Mouse (Mus musculus) hindlimb bud, embryonic 11.5 days (tissue): ENCODE results near the gene Atxn7l2.

Experiments
- DNase-seq: peaks from one replicate; pipeline ENCODE4 v3.0.0-alpha.2; 2012; ENCODE audit warnings: low read depth, low spot score; ENCODE audit errors: extremely low spot score

Atxn7l2 gene

DNA sequence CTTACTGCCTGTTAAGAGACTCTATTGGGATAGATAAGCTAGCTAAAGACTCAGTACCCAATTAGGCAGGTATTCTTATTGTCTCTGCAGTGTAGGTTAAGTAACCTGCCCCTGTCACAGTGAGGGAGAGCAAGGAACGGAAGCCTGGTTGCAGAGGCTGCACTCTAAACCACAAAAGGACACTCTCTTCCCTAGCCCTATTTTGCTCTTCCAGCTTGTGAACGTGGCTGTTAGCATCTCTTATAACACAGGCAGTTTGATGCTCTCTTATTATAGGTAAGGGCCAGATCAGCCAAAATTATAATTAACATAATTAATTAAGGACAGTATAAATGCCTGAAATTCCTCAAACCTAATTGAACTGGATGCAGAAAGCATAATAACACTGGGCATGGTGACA, 30.2 kb downstream of the Atxn7l2 start:
- no peak for DNase-seq

DNA sequence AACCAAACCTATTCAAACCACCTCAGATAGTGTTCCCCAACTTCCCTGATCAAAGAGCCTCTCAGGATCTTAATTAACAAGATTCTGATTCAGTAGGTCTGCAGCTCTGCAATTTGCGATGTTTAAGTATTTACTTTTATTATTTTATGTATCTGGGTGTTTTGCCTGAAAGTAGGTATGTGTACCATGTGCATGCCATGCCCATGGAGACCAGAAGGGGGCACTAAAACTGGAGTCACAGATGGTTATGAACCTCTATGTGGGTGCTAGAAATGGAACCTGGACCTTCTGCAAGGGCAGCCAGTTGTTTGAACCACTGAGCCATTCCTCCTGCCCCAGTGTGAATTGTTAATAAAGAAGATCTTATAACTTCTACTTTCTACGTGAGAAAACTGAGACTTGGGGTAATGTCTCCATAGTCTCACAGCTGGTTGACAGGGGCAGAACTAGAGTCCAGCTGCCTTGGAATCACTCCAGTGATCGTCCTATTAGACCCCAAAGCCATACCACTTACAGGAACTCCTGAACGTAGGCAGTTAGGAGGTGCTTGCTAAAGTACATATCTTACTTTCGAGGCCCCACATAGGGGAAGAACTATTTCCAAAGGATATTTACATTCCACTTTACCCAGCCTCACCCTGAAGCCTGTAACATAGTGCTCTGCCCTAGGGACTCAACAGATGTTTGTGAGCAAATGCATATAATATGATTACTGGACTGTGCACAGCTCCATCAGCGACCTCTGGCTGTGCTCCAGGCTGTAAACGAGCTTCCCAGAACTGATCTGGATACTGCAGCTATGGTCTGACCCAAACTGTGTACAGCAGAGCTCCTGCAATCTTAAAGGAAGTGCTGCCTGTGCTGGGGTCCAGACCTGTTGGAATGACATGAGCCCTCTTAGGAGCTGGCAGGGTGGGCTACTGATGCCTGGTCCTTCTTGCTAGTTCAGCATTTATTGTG, 31.7 kb downstream of the Atxn7l2 start:
- no peak for DNase-seq

DNA sequence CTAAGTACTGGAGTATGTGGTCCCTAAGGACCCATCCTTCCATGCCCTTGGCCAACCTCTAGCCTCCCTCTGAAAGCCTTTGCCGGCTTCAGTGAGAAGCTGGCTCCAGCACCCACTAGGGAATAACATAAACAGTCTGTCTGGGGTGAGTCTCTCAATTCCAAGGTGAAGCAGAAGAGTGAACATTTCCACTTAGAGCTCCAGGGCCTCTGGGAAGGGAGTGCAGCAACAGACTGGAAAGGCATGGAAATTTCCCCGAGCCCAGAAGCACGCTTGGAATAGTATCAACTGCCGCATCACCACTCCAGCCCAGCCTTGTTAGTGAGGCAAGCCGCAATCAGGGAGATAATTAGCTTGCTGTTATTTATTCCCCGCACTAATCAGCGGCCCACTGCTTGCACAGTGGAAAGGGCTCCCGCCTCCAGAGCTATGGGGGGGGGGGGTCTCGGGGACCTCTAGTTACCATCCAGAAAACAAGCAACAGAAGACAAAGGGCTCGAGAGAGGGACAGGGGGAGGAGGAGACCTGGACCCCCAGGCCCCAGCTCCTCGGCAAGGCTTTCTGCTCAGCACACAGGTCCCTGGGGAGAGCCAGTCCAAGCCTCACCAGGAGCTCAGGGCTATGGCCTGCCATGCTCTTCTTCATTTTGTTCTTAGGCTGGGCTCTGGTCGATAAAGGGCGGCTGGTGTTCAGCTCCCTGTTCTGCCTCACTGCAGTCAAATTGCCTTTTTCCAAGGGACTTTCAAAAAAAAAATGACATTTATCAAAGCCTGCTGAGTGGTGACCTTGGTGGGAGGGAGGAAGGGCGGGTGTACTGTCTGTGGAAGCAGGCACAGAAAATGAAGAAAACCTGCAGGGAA, 35.8 kb downstream of the Atxn7l2 start:
- no peak for DNase-seq

DNA sequence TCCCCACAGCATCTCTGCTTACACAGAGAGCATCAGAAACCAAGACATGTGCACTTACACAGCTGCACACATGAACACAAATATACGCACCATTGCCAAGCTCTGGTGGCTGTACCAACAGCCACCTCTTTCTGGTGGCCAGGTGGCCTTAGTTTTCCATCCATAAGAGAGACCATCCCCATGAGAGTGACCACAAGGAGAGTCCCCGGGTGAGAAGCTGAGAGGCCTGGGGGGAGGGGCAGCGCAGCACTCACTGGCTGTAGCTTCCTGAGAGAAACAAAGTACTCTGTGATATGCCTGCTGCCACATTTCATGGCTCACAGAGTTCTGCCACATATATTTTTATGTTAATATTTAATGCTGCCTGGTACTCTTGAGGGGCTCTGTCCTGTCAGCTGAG, 41.5 kb downstream of the Atxn7l2 start:
- DNase-seq, result no peak

DNA sequence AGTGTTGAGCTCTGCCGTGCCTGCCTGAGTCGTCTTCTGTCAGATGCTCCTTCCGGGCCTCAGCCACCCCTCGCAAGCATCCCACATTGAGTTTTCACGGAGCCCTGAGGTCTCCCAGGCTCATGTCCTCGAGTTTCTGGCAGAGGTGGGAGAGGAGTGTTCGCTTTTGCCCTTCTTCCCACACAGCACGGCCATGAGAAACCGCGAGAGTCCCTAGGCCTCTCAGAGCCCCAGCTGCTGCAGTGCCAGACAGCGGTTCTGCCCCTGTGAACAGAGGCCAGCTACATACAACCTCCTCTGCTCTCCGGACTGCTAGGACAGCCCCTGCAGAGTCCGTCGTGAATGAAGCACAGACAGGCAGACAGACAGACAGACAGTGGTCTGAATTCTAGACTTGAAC, 43.2 kb downstream of the Atxn7l2 start:
- DNase-seq, result no peak

DNA sequence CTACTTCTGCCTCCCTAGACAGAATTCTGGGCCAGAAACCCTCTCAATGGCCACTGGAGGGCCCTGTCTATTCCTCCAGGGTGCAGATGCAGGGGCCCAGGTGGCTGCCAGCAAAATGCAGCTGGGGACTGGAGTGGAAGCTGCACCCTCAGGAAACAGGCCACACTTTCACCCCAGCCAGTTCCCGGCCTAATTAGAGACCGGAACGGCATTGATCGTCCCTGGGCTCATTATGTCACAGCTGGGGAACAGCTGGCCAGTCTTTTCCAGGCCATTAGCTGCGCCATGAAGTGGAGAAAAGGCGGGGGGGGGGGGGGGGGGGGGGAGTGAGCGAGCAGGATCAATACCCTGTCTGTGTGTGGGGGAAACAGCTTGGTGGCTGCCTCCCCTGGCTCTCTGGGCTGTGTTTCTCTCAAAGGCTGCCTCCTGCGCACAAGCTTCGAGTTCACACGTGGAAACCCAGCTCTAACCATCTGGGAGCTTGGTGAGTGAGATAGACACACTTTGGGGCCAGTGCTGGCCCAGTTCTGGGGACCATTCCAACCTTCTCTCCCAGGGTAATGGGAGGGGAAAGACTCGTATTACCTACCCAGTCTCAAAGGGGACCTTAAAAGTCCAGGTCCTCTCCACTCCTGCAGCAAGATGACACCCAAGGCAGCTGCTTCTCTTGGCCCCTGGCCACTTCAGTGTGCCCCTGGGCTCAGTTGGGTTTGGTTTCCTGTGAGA, 44.1 kb downstream of the Atxn7l2 start:
- DNase-seq, result no peak

DNA sequence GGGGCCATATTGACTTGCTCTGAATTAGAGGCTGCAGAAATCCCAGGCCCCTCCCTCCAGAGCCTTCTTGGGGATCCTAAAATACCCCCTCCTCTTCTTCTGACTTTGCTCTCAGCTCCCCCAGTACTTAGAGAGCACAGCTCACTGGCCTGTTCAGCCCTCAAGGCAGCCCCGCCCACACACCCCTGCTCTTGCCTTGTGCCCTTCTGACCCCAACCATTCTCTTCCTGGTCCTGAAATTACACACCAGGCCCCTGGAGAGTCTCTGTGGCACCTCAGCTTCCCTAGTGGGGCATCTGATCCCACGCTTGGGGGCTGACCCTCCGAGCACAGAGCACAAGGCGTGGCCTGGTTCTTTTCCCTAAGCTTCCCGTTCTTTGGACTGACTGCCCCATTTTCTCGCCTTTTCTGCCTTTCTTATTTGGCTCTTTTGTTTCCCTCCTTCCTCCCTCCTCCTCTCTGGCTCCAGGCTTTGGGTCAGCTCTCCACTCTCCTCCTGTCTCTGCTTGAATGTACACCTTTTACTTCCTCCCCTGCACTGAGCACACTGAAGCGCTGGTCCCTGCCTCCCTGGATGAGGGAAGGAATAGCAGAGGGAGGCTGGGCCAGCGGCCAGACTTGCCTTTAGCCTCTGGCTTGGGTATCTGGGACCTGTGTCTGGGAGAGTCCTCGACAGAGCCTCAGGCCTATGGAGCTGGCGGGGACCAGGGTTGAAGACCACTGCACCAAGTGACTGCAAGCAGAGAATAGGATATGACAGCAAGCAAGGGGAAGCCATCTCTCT, 45.0 kb downstream of the Atxn7l2 start:
- DNase-seq, result no peak

DNA sequence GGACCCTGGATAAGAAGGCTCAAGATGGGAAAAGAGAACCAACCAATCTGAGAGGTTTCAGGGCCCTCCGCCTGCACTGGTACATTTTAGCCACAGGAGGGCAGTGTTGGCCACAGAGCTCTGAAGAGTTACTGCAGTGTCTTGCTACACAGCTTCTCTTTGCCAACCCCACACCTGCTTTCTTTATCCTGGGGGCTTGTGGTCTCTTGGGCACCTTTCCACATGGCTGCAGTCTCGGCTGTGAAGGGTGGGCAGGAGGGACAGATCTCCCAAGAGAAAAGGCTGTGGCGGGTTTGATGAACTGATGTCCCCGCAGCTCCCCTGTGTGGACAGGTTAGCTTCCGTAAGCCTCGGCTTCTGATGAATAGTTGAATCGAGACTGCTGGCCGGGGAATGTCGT, 45.9 kb downstream of the Atxn7l2 start:
- DNase-seq, result no peak

DNA sequence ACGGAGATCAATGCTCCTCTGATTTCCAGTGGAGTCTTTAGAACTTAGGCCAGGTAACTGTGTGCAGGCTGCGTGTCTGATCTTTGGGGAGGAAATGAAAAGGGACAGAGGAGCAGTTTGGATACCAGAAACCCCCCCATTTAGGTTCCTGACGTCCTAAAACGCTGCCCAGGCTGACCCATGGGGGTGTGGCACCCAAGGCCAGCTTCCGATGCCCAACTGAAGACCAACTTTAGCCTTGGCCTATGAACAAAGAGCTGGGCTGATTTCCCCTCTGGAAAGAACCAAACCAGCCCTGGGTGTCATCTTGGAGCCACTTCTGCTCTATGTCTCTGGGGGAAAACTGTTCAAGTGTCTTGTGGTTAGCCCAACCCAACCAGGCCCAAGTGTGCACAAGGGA, 46.6 kb downstream of the Atxn7l2 start:
- no peak for DNase-seq

DNA sequence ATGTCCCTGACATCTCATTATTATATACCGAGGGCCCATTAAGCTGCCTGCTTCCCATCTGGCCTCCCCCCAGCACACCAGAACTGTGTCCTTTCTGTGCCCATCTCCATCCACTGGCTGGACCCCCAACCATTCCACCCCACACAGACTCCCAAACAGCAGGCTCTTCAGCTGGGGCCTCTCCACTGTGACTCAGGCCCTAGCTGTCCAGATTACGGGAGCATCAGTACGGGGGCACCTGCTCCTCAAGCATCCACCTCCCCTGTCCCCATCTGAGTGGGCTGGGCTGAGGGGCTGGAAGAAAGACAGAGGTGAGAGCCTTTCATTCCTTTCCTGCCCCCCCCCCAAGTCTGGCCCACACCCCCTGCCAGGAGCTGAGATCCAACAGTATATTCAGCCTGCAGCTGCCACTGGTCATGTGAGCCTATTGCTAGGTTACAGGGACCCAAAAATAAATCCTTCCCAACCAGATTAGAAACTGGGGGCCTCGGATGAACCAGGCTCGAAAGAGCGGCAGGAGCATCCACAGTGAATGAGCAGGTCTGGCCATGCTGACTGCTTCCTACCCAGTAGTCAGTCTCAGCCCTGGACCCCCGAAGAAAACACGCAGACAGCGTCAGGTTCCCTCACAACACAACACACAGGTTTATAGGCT, 52.2 kb downstream of the Atxn7l2 start:
- no peak for DNase-seq

DNA sequence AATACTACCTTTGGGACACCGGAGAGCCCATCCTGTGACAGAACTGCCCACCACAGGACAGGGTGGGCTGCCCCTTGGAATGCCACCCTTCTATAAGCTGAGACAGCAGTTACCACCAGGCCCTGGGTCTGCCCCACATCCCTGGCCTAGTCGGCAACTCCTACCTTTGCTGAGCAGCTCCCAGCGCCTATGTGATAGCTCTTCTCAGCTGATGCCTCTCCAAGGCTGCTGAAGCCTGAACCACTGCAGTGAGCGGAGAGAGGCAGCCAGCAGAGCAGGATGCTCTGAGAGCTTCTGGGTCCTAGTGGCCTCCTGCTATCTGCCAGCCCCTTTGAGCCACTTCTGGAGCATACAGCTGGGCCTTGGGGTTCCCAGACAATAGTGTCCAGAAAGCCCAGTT, 56.1 kb downstream of the Atxn7l2 start, which contains the start of gene Gpr61:
Gene Gpr61 (minus strand): TSS at position 227 of the 400 bp plus-strand sequence.
- no peak for DNase-seq

DNA sequence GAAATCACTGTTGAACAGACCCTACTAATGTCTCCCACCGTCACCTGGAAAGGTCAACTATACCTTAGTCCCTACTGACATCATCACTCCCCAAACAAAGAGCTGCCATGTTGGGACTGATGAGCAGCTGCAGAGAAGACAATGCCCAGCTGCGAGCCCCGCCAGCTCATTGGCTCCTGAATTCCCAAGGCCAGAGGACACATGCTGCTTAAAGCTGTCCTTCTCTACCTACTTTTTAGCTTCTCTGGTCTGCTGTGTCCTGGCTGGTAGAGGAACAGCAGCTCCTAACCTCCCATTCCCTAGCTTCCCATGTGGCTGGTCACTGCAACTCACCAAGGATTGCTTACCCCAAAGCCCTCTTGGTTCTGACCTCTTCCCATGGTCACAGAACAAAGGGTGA, 58.4 kb downstream of the Atxn7l2 start:
- no peak for DNase-seq
